Mouse (Mus musculus) kidney, postnatal 0 days (tissue): ENCODE measurements at regions not wholly inside any gene's neighbourhood (a gene's known extent, or its start where the extent isn't known, plus 50 kb on each side); places are given as distances from the start of the nearest gene placed in this dataset.
"Not testable (repeated sequence)": the region's sequence is repeated elsewhere in the genome, so short reads cannot be mapped to it uniquely, and the experiment has no call there.

Experiments used
- ATAC-seq: fragments of 200-750 bp; cut with Nextera tagmentation; replicated peaks from 2 replicates; pipeline ENCODE4 v1.8.0; 2017; ENCODE audit warnings: low read depth, moderate number of reproducible peaks, moderate TSS enrichment, moderate library complexity; ENCODE audit not compliant: low FRiP score
- DNase-seq: peaks from one replicate; pipeline ENCODE4 v3.0.0-alpha.2; 2016; ENCODE audit warnings: low spot score
- H3K27ac ChIP-seq: fragments of 300-500 bp; sonication (generic); 2 replicates; pipeline ENCODE4 v1.5.1; 2014; ENCODE audit warnings: mild to moderate bottlenecking
- H3K27me3 ChIP-seq: fragments of 300-500 bp; sonication (generic); 2 replicates; pipeline ENCODE4 v1.6.1; 2014; ENCODE audit warnings: low read length, mixed read lengths; ENCODE audit not compliant: insufficient read depth
- H3K36me3 ChIP-seq: fragments of 300-500 bp; sonication (generic); 2 replicates; pipeline ENCODE4 v1.6.1; 2014; ENCODE audit warnings: low read length, mixed read lengths; ENCODE audit not compliant: insufficient read depth
- H3K4me1 ChIP-seq: fragments of 300-500 bp; sonication (generic); replicated peaks from 2 replicates; pipeline ENCODE4 v1.6.1; 2014; ENCODE audit warnings: antibody characterized with exemption, low read length, mixed read lengths; ENCODE audit not compliant: insufficient read depth
- H3K4me2 ChIP-seq: fragments of 300-500 bp; sonication (generic); 2 replicates; pipeline ENCODE4 v1.6.1; 2014; ENCODE audit warnings: mild to moderate bottlenecking, low read length, moderate library complexity, mixed read lengths
- H3K4me3 ChIP-seq: fragments of 300-500 bp; sonication (generic); replicated peaks from 2 replicates; pipeline ENCODE4 v1.5.1; 2014; ENCODE audit warnings: low read depth, low read length
- H3K9ac ChIP-seq: fragments of 300-500 bp; sonication (generic); 2 replicates; pipeline ENCODE4 v1.6.1; 2014; ENCODE audit warnings: low read depth, low read length
- H3K9me3 ChIP-seq: fragments of 300-500 bp; sonication (generic); replicated peaks from 2 replicates; pipeline ENCODE4 v1.6.1; 2016; ENCODE audit warnings: low read length, inconsistent platforms, mixed read lengths
- CTCF ChIP-seq: IDR thresholded peaks from 2 replicates; pipeline ENCODE4 v1.5.1; 2016; ENCODE audit warnings: antibody characterized with exemption, low read depth, mild to moderate bottlenecking, moderate library complexity
- WGBS: fragments of 180-500 bp; shearing (Covaris S2); extraction: QIAGEN DNeasy Blood & Tissue Kit; methylation state at CpG from one replicate; pipeline ENCODE4 v1.1.7; 2014; 5-methylcytosine and 5-hydroxymethylcytosine counted together

GRCm38 (mm10) chr16:84624443-84625109 is 109.7 kb downstream of the A730009L09Rik start:
- no peaks in the 10 kb centered on the region for H3K36me3 ChIP-seq
- H3K9me3 ChIP-seq: no peaks in the 10 kb centered on the region
- H3K9ac ChIP-seq: no peak overlapping the region
- no peak for TF ChIP-seq CTCF
- H3K4me1 ChIP-seq: no peaks in the 10 kb centered on the region
- no peak overlapping the region for H3K4me3 ChIP-seq
- H3K4me2 ChIP-seq: no peak overlapping the region
- no peaks in the 10 kb centered on the region for H3K27me3 ChIP-seq
- ATAC-seq (no peak), DNase-seq (no peak)
- 64% methylated on average over 5 of the region's 5 CpGs for WGBS
- no peak overlapping the region for H3K27ac ChIP-seq

- Histone ChIP-seq H3K4me2 (no peak overlapping the region), H3K27ac (no peak overlapping the region), H3K9me3 (no peaks in the 10 kb centered on the region), H3K4me1 (no peaks in the 10 kb centered on the region), H3K36me3 (no peaks in the 10 kb centered on the region), H3K4me3 (no peak overlapping the region), H3K27me3 (no peaks in the 10 kb centered on the region), H3K9ac (no peak overlapping the region)
- DNase-seq: no peak
- TF ChIP-seq CTCF: no peak
- ATAC-seq: no peak
- WGBS: 82% methylated on average over 4 of the region's 4 CpGs
These were observed 110.3 kb downstream of the A730009L09Rik start for GRCm38 (mm10) chr16:84625110-84625722.

- H3K27ac ChIP-seq: no peak overlapping the region
- H3K4me2 ChIP-seq: no peak overlapping the region
- TF ChIP-seq CTCF: no peak
- no peaks in the 10 kb centered on the region for H3K4me1 ChIP-seq
- no peak overlapping the region for H3K4me3 ChIP-seq
- H3K9ac ChIP-seq: no peak overlapping the region
- ATAC-seq (no peak), DNase-seq (no peak)
- WGBS: 91% methylated on average over 2 of the region's 2 CpGs
- no peaks in the 10 kb centered on the region for H3K36me3 ChIP-seq
- no peaks in the 10 kb centered on the region for H3K27me3 ChIP-seq
- no peaks in the 10 kb centered on the region for H3K9me3 ChIP-seq
These were observed 108.5 kb downstream of the Mrpl39 start for GRCm38 (mm10) chr16:84627052-84627451.

- no peak for TF ChIP-seq CTCF
- no peaks in the 10 kb centered on the region for H3K27me3 ChIP-seq
- H3K4me1 ChIP-seq: no peaks in the 10 kb centered on the region
- no peak for ATAC-seq
- no peak overlapping the region for H3K4me2 ChIP-seq
- DNase-seq: no peak
- H3K9ac ChIP-seq: no peak overlapping the region
- no peaks in the 10 kb centered on the region for H3K9me3 ChIP-seq
- no peak overlapping the region for H3K27ac ChIP-seq
- H3K36me3 ChIP-seq: no peaks in the 10 kb centered on the region
- no peak overlapping the region for H3K4me3 ChIP-seq
- 67% methylated on average over 1 of the region's 1 CpGs for whole genome bisulfite sequencing
These were observed 105.7 kb downstream of the Mrpl39 start for GRCm38 (mm10) chr16:84629868-84630267.

GRCm38 (mm10) chr16:84644446-84644845 is 91.1 kb downstream of the Mrpl39 start:
- H3K27me3 ChIP-seq, H3K27ac ChIP-seq, H3K4me3 ChIP-seq, H3K9ac ChIP-seq, H3K36me3 ChIP-seq, ATAC-seq, H3K9me3 ChIP-seq, H3K4me1 ChIP-seq, H3K4me2 ChIP-seq, DNase-seq: not testable (repeated sequence)
- 83% methylated on average over 1 of the region's 1 CpGs for WGBS
- peak; percentile 8; the same call in 1 of the 2 replicates for TF ChIP-seq CTCF

GRCm38 (mm10) chr16:84646172-84646684 is 89.3 kb downstream of the Mrpl39 start:
- 72% methylated on average over 8 of the region's 8 CpGs for WGBS
- no peaks in the 10 kb centered on the region for H3K27me3 ChIP-seq
- no peak overlapping the region for H3K4me2 ChIP-seq
- H3K4me3 ChIP-seq: no peak overlapping the region
- TF ChIP-seq CTCF: no peak
- no peak overlapping the region for H3K27ac ChIP-seq
- DNase-seq (no peak), ATAC-seq (no peak)
- H3K9ac ChIP-seq: no peak overlapping the region
- no peaks in the 10 kb centered on the region for H3K36me3 ChIP-seq
- no peaks in the 10 kb centered on the region for H3K9me3 ChIP-seq
- H3K4me1 ChIP-seq: no peaks in the 10 kb centered on the region
